Mouse (Mus musculus): Measurements from ENCODE around the gene Tas2r137.
A peak's percentile ranks its signal among the peaks of the same experiment; 100 is the strongest.

Gene Tas2r137

DNA sequence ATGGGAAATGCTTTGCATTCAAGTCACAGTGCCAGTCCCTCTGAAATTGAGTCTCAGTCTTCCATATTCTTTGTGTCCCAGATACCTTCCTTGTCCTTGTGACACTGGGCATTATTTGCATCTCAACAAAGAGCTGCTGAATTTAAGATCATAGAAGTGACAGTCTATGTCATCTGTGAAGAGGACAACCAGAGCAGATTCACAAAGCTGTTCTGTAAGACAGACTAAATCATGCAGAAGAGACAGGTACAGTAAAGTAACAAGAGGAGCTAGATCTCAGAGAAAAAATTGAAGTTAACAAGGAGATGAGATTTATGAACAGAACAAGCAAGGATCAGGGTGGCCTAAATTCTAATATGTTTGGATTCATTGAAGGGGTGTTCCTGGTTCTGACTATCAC lies at the start of gene Tas2r137:
Gene Tas2r137 (plus strand): TSS at position 301 of the 400 bp plus-strand sequence.
- no peak for DNase-seq

DNA sequence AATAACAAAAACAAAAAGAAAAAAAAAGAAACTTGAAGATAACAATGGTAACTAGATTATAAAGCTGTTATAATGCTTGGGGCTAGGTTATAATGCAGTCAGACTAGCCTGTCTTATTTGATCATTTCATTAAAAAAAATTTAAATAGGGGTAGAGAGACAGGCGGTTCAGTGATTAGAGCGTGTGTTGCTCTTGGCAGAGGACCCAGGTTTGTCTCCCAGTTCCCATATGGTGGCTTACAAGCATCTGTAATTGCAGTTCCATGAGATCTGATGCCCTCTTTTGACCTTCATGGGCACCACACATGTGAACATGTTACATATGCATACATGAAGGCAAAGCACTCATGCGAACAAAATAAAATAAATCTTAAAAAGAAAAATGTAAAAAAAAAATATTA lies 49.8 kb upstream of the Tas2r137 start:
- no peak for DNase-seq

DNA sequence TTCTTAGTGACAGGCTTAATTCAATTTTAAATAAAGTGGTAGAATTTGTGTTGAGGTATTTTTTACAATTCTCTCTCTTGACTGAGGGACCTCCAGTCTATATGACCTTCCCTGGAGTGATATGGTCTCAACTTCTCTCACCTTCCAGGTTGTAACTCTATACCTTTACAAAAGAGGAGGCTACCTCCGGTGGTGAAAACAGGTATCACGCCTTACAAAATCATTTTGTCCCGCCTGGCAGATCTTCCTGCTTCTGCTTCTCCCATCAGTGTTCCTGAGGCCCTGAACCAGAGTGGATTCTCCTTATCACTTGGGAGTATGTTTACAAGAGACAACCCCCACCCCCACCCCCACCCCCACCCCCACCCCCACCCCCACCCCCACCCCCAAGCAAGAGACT lies 49.3 kb upstream of the Tas2r137 start:
- no peak for DNase-seq

GRCm38 (mm10) chr6:40443281-40443928 lies 47.6 kb upstream of the Tas2r137 start:
- DNase-seq = no peak

- no peak for DNase-seq
Measured at GRCm38 (mm10) chr6:40448626-40449025, 42.4 kb upstream of the Tas2r137 start.

DNA sequence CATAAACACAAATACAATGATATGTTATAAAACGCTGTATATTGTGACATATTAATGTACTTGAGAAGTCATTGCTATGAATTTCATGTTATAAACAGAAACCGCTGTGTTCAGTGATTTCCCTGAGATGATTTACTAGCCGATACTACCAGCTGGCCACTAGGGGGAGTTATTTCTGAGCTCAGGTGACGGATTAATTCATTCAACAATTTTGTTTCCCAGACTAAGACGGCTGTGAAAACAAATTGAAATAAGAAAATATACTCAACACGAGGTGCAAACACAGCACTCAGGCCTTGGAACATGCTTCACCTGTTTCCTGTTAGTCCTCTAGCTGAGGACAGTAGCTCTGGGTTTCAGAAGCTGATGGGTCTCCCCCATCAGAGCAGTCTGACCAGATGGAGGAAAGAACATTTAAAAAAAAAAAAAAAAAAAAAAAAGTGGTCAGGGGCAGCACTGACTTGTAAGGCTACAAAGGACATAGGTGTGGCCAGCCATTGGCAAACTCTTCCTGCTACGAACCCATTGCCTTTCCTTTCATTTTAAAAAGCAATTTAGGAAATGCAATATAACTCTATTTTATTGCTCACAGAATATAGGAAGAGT lies 36.5 kb upstream of the Tas2r137 start:
- no peak for DNase-seq

DNA sequence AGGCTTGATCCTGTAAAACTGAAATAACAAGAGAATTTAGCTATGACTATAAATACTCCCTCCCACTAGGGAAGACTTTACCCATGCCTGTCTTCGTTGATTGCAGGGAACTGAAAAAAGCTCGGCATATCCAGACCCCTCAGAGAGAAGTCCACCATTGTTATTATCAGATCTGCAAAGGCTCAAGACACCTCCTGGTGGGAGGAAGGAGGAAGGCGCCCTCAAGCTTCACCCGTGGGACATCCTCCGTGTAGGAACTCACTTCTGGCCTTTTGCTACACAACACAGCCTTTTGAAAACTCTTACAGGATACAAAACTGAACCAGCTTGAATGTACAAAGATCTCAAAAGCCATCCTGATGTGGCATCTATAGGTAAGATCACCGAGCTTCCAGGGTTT lies 25.3 kb upstream of the Tas2r137 start:
- DNase-seq = peak; percentile 6

GRCm38 (mm10) chr6:40470916-40471719 lies 19.9 kb upstream of the Tas2r137 start, which contains the start of gene Ssbp1:
Gene Ssbp1 (plus strand): TSS chr6:40471352.
- peak; percentile 96 for DNase-seq

GRCm38 (mm10) chr6:40471720-40472010 lies 19.4 kb upstream of the Tas2r137 start:
- no peak for DNase-seq

- DNase-seq = no peak
Measured at GRCm38 (mm10) chr6:40476132-40476531, 14.9 kb upstream of the Tas2r137 start.

- DNase-seq = no peak
Measured at GRCm38 (mm10) chr6:40479705-40480104, 11.3 kb upstream of the Tas2r137 start.

DNA sequence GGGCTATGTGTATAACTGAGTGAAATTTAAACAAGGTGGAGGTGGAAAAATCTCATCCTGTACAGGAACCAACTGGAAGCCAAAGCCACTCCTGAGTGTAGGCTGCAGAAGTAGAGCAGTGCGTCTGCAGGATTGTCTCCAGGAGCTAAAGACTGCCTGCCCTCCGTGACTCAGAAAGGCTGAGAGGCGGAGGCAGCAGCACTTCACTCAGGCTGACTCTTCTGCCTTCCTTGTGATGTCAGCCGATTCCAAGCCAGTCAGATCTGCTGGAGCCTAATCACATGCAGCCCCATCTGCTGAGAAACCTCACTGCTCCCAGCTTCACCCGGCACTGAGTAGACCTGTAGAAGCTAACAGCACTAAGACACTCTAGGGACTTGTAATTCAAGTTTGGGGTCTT lies 8.7 kb upstream of the Tas2r137 start:
- DNase-seq = no peak

GRCm38 (mm10) chr6:40493229-40493628 lies 2.2 kb downstream of the Tas2r137 start, which contains the start of gene Tas2r108:
Gene Tas2r108 (plus strand): TSS chr6:40493529.
- DNase-seq = no peak

DNA sequence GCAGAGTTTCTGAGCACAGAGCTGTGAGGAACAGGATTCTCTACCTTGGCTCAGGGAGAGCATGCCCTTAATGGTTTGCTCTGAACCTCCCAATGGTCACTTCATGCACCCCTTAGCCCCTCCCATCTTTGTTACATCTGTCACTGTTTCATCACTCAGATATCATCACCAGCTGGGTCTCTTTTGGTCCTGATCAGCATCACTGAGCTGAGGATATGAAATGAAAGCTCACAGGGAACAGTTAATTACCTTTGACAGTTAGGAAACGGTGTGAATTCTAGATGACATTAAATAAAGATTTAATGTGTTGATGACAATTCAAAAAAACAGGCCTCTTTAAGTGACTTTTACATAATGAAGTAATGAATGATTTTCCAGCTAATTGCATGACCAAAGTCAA lies 28.4 kb downstream of the Tas2r137 start, which contains the start of gene Prss37:
Gene Prss37 (minus strand): TSS at position 101 of the 400 bp plus-strand sequence.
- DNase-seq = no peak
